15 mouse cellular contexts compared by ENCODE assay signal in genomic region chr3:30864640-30865039, GRCm38 (mm10). TPM values are rescaled to one million over a fixed set of nuclear protein-coding genes. Genes with fewer than 3 reads are reported as not detected.
DNase-seq lines count a peak whose midpoint lies in the region; ATAC-seq and TF ChIP-seq lines count a peak whose summit lies in the region.
"Had no signal": no experiment of that assay in that cellular context is flagged by ENCODE, and none has a peak within 500 bp of the region (broad histone marks: within the 10 kb centered on the region; RNA-seq: fewer than 3 reads in every experiment).

No protein-coding gene starts in this region.

- peaks cover 7% of the 10 kb centered on the region; the same call in 1 of the 2 replicates for H3K4me1 ChIP-seq in liver, embryonic 15.5 days (replicated peaks)
- no peaks in the 10 kb centered on the region for H3K4me1 ChIP-seq in liver, embryonic 12.5 days
- peaks cover 38% of the 10 kb centered on the region for H3K4me1 ChIP-seq in brown adipose tissue, adult 24 weeks (ENCODE audit: control insufficient read depth, insufficient read depth, insufficient read length, low read length)
- H3K4me1 ChIP-seq in midbrain, embryonic 16.5 days (ENCODE audit: control insufficient read depth, insufficient read depth, low read length), result no peaks in the 10 kb centered on the region
- H3K4me1 ChIP-seq: forebrain, embryonic 15.5 days; limb, embryonic 13.5 days had no signal

- ATAC-seq in liver, embryonic 15.5 days (ENCODE audit: insufficient read depth), result peak; percentile 28; the same call in 1 of the 2 replicates
- ATAC-seq in liver, embryonic 12.5 days, result no peak
- ATAC-seq in midbrain, embryonic 16.5 days, result no peak
- ATAC-seq: forebrain, embryonic 15.5 days; inflammation-experienced regulatory T-cells, adult 6 months had no signal

- no peaks in the 10 kb centered on the region for H3K27me3 ChIP-seq in liver, embryonic 15.5 days
- H3K27me3 ChIP-seq in liver, embryonic 12.5 days (replicated peaks), result no peaks in the 10 kb centered on the region
- no peaks in the 10 kb centered on the region for H3K27me3 ChIP-seq in midbrain, embryonic 16.5 days (ENCODE audit: control insufficient read depth, insufficient read depth, low read depth, low read length)
- H3K27me3 ChIP-seq: forebrain, embryonic 15.5 days; limb, embryonic 13.5 days had no signal

- H3K4me2 ChIP-seq in liver, embryonic 15.5 days, result no peak overlapping the region
- no peak overlapping the region for H3K4me2 ChIP-seq in liver, embryonic 12.5 days
- H3K4me2 ChIP-seq in midbrain, embryonic 16.5 days (ENCODE audit: low read length), result no peak overlapping the region
- H3K4me2 ChIP-seq: forebrain, embryonic 15.5 days; limb, embryonic 13.5 days had no signal

- TF ChIP-seq CTCF in gastrocnemius, adult 2 months (IDR thresholded peaks at IDR 0.05), result no peak

- intact Hi-C loops in gastrocnemius, adult 2 months (cut with DNase I), result no loop called here
- intact Hi-C loops in gastrocnemius, postnatal 14 days (cut with DNase I; ENCODE audit: low total_unique reads), result no loop called here

- no peak for DNase-seq in gastrocnemius, adult 2 months
- DNase-seq in gastrocnemius, postnatal 14 days, result no peak
- DNase-seq in monocyte, adult 2 months (ENCODE audit: low read depth in 1 of 2, low spot score in 2 of 2), result peak; percentile 44 to 56
- DNase-seq in T-cell, adult 2 months (ENCODE audit: low spot score), result no peak
- DNase-seq: gastrocnemius, postnatal 10 days; heart, postnatal 14 days; kidney, postnatal 14 days; thymus, adult 2 months had no signal

- H3K36me3 ChIP-seq in liver, embryonic 15.5 days (replicated peaks), result no peaks in the 10 kb centered on the region
- H3K36me3 ChIP-seq in liver, embryonic 12.5 days, result no peaks in the 10 kb centered on the region
- no peaks in the 10 kb centered on the region for H3K36me3 ChIP-seq in midbrain, embryonic 16.5 days (ENCODE audit: control insufficient read depth, insufficient read depth, low read length)
- H3K36me3 ChIP-seq: forebrain, embryonic 15.5 days; limb, embryonic 13.5 days had no signal

- 0 out of 2 replicates have a peak overlapping the region, but pooled peaks have one; percentile 8 for H3K27ac ChIP-seq in gastrocnemius, adult 2 months
- peak overlapping the region; percentile 29; the same call in 1 of the 2 replicates for H3K27ac ChIP-seq in liver, embryonic 15.5 days (replicated peaks)
- H3K27ac ChIP-seq in liver, embryonic 12.5 days, result no peak overlapping the region
- peak overlapping the region; percentile 85 for H3K27ac ChIP-seq in brown adipose tissue, adult 24 weeks (replicated peaks; ENCODE audit: low read depth, low read length)
- H3K27ac ChIP-seq in midbrain, embryonic 16.5 days (ENCODE audit: low read length), result no peak overlapping the region
- H3K27ac ChIP-seq: forebrain, embryonic 15.5 days; limb, embryonic 13.5 days had no signal

- H3K9ac ChIP-seq in liver, embryonic 15.5 days, result no peak overlapping the region
- H3K9ac ChIP-seq in liver, embryonic 12.5 days, result no peak overlapping the region
- no peak overlapping the region for H3K9ac ChIP-seq in midbrain, embryonic 16.5 days (ENCODE audit: low read depth, low read length)
- H3K9ac ChIP-seq: forebrain, embryonic 15.5 days; limb, embryonic 13.5 days had no signal

- H3K4me3 ChIP-seq in gastrocnemius, adult 2 months, result no peak overlapping the region
- no peak overlapping the region for H3K4me3 ChIP-seq in liver, embryonic 15.5 days (replicated peaks)
- no peak overlapping the region for H3K4me3 ChIP-seq in liver, embryonic 12.5 days
- H3K4me3 ChIP-seq in brown adipose tissue, adult 24 weeks (ENCODE audit: insufficient read depth, low read depth, low read length), result no peak overlapping the region
- no peak overlapping the region for H3K4me3 ChIP-seq in midbrain, embryonic 16.5 days (ENCODE audit: low read depth, low read length)
- H3K4me3 ChIP-seq: forebrain, embryonic 15.5 days; limb, embryonic 13.5 days had no signal

- WGBS in liver, embryonic 15.5 days (ENCODE audit: insufficient replicate concordance), result 18% methylated on average over 1 of the region's 1 CpGs
- 11% methylated on average over 1 of the region's 1 CpGs for WGBS in liver, embryonic 12.5 days (ENCODE audit: insufficient replicate concordance)
- 94% methylated on average over 1 of the region's 1 CpGs for WGBS in midbrain, embryonic 16.5 days

- no peaks in the 10 kb centered on the region for H3K9me3 ChIP-seq in liver, embryonic 15.5 days (replicated peaks)
- H3K9me3 ChIP-seq in liver, embryonic 12.5 days (replicated peaks), result no peaks in the 10 kb centered on the region
- no peaks in the 10 kb centered on the region for H3K9me3 ChIP-seq in midbrain, embryonic 16.5 days (replicated peaks; ENCODE audit: control insufficient read depth, low read length, poor library complexity, severe bottlenecking)
- H3K9me3 ChIP-seq: forebrain, embryonic 15.5 days; limb, embryonic 13.5 days had no signal

RNA-seq across cellular contexts. Expression of gene Gpr160, which starts 8.9 kb away (rescaled TPM):
- total RNA-seq in gastrocnemius, adult 2 months (2021), result under 1 TPM; 0.22 to 0.33 TPM
- total RNA-seq in gastrocnemius, postnatal 14 days (2021), result under 1 TPM; 0.51 to 0.53 TPM
- polyA plus RNA-seq in liver, embryonic 15.5 days (2015; fragmentation: Nextera tagmentation; extraction: Ambion mirVana), result 5.5 and 5.8 TPM in 2 replicates
- 1.5 and 2.7 TPM in 2 replicates for polyA plus RNA-seq in liver, embryonic 12.5 days (2016; fragmentation: Nextera tagmentation; extraction: Ambion mirVana)
- 5.2 and 11.9 TPM in 2 replicates for polyA plus RNA-seq in brown adipose tissue, adult 24 weeks (2012; ENCODE audit: insufficient read depth, insufficient read length, missing spikeins)
- 1.1 and 1.2 TPM in 2 replicates for polyA plus RNA-seq in midbrain, embryonic 16.5 days (2015; fragmentation: Nextera tagmentation; extraction: Ambion mirVana)

Comparison
In these comparisons a context has a peak if more than half of its experiments do, and no peak if none do; other contexts are left out.
1. H3K27ac ChIP-seq: peak in gastrocnemius, adult 2 months (single experiment), liver, embryonic 15.5 days (single experiment) and brown adipose tissue, adult 24 weeks (single experiment); none in liver, embryonic 12.5 days (single experiment) and midbrain, embryonic 16.5 days (single experiment).
2. DNase-seq: peak in monocyte, adult 2 months (2 of 2); none in gastrocnemius, adult 2 months (single experiment), gastrocnemius, postnatal 14 days (single experiment) and T-cell, adult 2 months (single experiment).